Mouse (Mus musculus): ENCODE measurements around the gene Lama5.

DNA sequence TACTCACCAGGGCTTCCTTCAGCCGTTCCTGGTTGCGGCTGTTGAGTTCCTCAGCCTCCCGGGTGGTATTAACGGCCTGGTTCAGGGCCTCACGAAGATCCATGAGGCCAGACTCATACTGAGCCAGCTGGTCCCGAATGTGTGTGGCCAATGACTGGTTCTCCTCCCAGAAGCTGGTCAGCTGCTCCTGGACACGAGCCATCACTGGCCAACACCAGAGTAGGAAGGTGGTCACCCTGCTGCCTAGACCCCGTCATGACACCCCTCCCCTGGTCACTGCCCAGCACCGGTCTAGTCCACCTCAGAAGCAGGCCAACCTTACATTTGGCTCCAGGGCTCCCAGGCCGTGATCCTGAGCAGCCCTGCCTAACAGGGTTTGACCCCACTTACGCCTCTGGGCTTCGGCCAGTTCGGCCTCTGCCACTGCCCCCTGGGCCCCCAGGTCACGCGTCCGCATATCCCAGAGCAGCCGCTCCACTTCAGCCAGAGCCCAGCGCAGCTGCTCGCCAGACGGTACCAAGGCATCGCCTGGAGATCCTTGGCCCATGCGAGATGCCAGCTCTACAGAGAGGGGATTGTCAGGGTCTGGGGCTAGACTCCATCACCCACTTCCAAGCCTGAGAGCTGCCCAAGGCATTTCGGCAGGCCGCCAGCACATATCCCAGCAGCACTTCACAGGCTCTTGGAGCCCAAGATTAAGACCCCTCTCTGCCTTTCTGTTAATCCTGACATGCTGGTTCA is 41.5 kb downstream of the Lama5 start:
- TF ChIP-seq CTCF (IDR thresholded peaks at IDR 0.05; ENCODE audit: control insufficient read depth, insufficient read depth, insufficient read length): no peak
- no peak for TF ChIP-seq MYOD1 (IDR thresholded peaks at IDR 0.05; ENCODE audit: control insufficient read depth, insufficient read length, low read depth)

Data from C2C12 (cell line).